Mouse (Mus musculus) liver, adult 2 months (tissue): ENCODE data around the gene Rag2.

Experiments
- CTCF ChIP-seq: fragments of 200-500 bp; IDR thresholded peaks from 2 replicates; pipeline ENCODE4 v1.5.1; 2011; ENCODE audit warnings: low read depth, low read length, control low read depth
- POLR2A ChIP-seq: fragments of 200-500 bp; IDR thresholded peaks from 2 replicates; pipeline ENCODE4 v1.6.1; 2011; ENCODE audit warnings: low read length, control low read depth; ENCODE audit not compliant: insufficient read depth; ENCODE audit errors: extremely low read depth

- TF ChIP-seq CTCF (no peak), POLR2A (no peak)
These were observed 29.8 kb upstream of the Rag2 start for GRCm38 (mm10) chr2:101594681-101595080.
